Mouse (Mus musculus): ENCODE results near the gene Gjd3.

DNA sequence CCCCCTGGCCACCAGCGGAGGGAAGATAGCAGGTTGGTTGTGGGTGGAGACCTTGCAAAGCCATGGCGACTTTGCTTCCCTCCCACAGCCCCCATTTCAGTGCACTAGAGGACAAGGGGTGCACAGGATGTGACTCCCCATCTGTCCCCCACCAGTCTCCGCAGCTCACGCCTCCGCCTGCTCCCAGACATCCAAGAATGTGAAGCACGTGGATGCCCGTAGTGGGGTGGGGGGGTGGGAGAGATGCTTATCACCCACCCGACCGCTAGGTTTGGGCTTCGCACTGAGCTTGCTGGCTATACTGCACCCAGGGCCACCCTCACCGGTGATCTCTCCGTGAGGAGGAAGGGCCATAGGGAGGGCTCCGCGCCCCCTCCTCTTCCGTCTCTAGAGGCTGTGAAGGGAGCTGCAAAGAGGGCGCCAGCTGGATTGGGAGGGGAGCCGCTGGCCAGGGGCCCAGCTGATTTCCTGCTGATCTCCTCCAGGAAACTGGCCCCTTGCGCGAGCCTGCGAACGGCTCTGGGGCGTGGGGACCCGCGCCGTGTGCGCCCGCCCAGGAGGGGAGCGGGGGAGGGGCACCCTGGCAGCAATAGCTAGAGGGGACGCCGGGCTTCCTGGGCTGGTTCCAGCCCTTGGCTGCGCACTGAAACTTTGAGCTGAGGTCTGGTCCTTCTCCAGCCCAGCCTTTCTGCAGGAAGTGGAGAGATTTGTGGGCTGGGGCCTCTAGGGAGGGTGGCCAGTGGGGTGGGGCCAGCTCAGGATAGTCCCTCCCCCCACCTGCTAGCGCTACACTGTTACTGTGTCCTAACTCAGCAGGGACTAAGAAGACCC, 19.4 kb downstream of the Gjd3 start:
- TF ChIP-seq POLR2A (IDR thresholded peaks at IDR 0.05; ENCODE audit: low read depth, low read length): no peak
- TF ChIP-seq CTCF (conservative IDR thresholded peaks at IDR 0.05; ENCODE audit: insufficient read depth, insufficient read length, low read depth, low read length): no peak
